Mouse (Mus musculus): ENCODE data around the gene Tnni3k. TPM values are rescaled to one million over a fixed set of nuclear protein-coding genes. Genes with fewer than 3 reads are reported as not detected.

Tnni3k gene
- polyA plus RNA-seq, 1 experiment = 0.05 TPM

DNA sequence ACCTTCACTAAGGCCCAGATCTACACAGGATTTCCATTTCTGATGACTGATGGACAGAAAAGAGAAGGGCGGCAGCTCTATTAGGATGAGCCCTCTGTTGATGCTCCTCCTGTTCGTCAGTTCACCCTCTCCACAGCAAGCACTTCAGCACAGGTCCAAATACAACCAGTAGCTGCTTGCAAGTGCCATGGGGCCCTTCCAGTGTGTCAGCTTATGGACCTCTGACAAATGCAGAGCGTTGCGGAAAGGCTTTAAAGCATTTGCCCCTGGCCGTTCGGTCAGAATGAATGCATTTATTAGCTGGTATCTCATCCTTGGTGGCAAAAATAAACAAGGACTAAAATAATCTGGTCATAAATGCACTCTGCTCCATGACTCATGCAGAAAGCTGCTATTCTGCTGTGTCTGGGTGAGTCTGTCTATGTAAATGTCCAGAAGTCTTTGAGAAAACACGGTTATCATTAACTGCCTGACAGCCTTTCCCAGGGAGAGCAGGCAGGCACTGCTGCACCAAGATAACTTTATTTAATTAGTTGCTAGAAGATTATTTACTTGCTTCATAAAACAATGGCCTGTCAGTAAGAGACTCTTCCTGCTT is 244.8 kb downstream of the Tnni3k start:
- H3K27ac ChIP-seq (ENCODE audit: insufficient read depth, low read depth, low read length) = no peak overlapping the region
- 58% methylated on average over 7 of the region's 7 CpGs for WGBS

DNA sequence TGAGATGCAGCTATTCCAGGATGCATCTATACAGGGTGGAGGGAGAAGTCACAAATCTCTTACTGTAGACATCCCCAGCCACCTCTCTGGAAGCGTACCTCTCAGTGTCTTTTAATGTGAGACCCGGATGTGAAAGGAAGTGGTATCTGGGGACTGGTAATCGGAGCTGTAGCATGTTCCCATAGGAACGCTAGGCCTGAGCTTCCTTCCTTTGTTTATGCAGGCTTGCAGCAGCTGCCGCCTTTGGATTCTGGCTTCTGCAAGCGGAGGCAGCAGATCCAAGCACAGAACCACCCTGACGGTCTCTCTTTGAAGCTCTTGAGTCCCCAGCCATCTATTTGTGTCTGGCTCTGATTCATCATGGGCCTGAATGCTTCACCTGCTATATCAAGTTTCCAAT is 248.6 kb downstream of the Tnni3k start:
- WGBS = 23% methylated on average over 7 of the region's 7 CpGs
- Histone ChIP-seq H3K4me3 (ENCODE audit: insufficient read depth, low read depth, low read length) (no peak overlapping the region), H3K27ac (ENCODE audit: insufficient read depth, low read depth, low read length) (no peak overlapping the region), H3K36me3 (ENCODE audit: control insufficient read depth, insufficient read depth, low read length) (no peaks in the 10 kb centered on the region), H3K27me3 (replicated peaks; ENCODE audit: control insufficient read depth, insufficient read depth, low read length) (no peaks in the 10 kb centered on the region), H3K4me1 (ENCODE audit: control insufficient read depth, insufficient read depth, low read length) (no peaks in the 10 kb centered on the region)
- no peak for DNase-seq
- TF ChIP-seq CTCF (conservative IDR thresholded peaks at IDR 0.05; ENCODE audit: insufficient read depth, insufficient read length, low read depth, low read length) = no peak
- no peak for TF ChIP-seq POLR2A (IDR thresholded peaks at IDR 0.05; ENCODE audit: low read depth, low read length)

More for the DNA sequence above, 244.8 kb downstream of the Tnni3k start:
- no peak for DNase-seq
- Histone ChIP-seq H3K36me3 (ENCODE audit: control insufficient read depth, insufficient read depth, low read length) (no peaks in the 10 kb centered on the region), H3K4me1 (ENCODE audit: control insufficient read depth, insufficient read depth, low read length) (no peaks in the 10 kb centered on the region), H3K27me3 (replicated peaks; ENCODE audit: control insufficient read depth, insufficient read depth, low read length) (no peaks in the 10 kb centered on the region), H3K4me3 (ENCODE audit: insufficient read depth, low read depth, low read length) (no peak overlapping the region)
- TF ChIP-seq CTCF (conservative IDR thresholded peaks at IDR 0.05; ENCODE audit: insufficient read depth, insufficient read length, low read depth, low read length) (no peak), POLR2A (IDR thresholded peaks at IDR 0.05; ENCODE audit: low read depth, low read length) (no peak)

DNA sequence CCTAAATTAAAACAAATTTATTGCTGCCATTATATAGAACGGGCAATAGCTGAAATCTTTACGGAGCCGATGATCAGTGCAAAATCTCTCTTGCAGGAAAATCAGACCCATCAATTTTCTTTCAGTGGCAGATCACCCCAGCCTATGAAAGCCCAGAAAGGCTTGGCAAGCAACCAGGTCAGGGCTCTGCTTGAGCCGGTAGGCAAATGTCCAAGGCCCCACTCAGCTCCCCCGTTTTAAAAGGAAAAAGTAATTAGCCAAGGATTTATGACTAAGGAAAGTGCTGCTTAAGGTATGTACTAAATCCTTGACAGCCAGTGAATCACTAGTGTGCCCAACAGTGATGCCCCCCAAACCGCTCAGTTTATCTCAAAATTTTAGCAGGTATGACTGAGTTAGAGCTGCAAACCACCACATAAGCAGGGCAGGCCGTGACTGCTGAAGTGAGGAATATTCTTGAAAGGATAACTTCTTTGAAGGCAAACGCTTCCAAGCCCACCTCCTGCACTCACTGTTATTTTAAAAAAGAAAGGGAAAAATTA is 254.2 kb downstream of the Tnni3k start:
- DNase-seq = peak; percentile 44
- TF ChIP-seq CTCF (conservative IDR thresholded peaks at IDR 0.05; ENCODE audit: insufficient read depth, insufficient read length, low read depth, low read length) = no peak
- Histone ChIP-seq H3K4me3 (ENCODE audit: insufficient read depth, low read depth, low read length) (no peak overlapping the region), H3K27me3 (replicated peaks; ENCODE audit: control insufficient read depth, insufficient read depth, low read length) (no peaks in the 10 kb centered on the region), H3K4me1 (ENCODE audit: control insufficient read depth, insufficient read depth, low read length) (no peaks in the 10 kb centered on the region), H3K36me3 (ENCODE audit: control insufficient read depth, insufficient read depth, low read length) (no peaks in the 10 kb centered on the region), H3K27ac (ENCODE audit: insufficient read depth, low read depth, low read length) (no peak overlapping the region)
- 24% methylated on average over 8 of the region's 8 CpGs for WGBS

DNA sequence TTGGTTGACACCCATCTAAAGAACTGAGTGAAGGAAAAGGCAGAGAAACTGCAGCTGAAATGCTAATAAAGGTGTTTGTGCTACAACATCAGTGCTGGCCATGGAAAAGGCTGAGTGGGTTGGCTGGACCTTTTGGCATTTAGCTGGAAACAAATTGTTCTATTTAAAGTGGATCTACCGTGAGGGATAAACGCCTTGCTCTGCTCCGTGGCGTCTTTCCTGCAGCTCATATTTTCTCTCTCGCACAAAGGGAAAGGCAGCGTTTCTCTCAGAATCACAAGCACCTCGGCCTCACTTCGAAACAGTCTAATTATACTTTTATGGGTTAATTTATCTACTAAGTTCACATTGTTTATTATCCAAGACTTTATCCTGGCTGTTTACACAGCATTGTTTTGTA is 254.8 kb downstream of the Tnni3k start:
- TF ChIP-seq POLR2A (IDR thresholded peaks at IDR 0.05; ENCODE audit: low read depth, low read length) (no peak), CTCF (conservative IDR thresholded peaks at IDR 0.05; ENCODE audit: insufficient read depth, insufficient read length, low read depth, low read length) (no peak)
- no peak overlapping the region for H3K4me3 ChIP-seq (ENCODE audit: insufficient read depth, low read depth, low read length)
- H3K27me3 ChIP-seq (replicated peaks; ENCODE audit: control insufficient read depth, insufficient read depth, low read length) = no peaks in the 10 kb centered on the region
- H3K4me1 ChIP-seq (ENCODE audit: control insufficient read depth, insufficient read depth, low read length) = no peaks in the 10 kb centered on the region
- 35% methylated on average over 8 of the region's 8 CpGs for WGBS
- DNase-seq = no peak
- H3K36me3 ChIP-seq (ENCODE audit: control insufficient read depth, insufficient read depth, low read length) = no peaks in the 10 kb centered on the region
- no peak overlapping the region for H3K27ac ChIP-seq (ENCODE audit: insufficient read depth, low read depth, low read length)

DNA sequence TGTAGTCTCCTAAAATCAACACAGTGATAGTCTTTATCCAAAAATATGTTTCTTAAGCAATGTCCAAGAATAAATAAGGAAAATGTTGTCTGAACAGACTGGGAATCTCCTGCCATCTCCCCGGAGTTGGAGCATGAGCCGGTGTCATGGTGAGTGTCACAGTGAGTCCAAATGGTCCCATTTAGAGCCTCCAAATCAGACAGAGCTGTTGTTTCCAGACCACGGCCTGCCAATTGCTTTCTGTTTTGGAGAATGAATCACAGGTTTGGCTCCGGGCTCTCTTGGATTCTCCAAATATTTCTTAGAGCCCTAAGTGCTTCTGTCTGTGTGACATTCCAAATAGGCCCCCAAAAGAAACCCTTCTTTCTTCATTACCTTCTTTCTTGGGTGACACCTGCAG is 256.4 kb downstream of the Tnni3k start:
- TF ChIP-seq CTCF (conservative IDR thresholded peaks at IDR 0.05; ENCODE audit: insufficient read depth, insufficient read length, low read depth, low read length) = no peak
- 88% methylated on average over 4 of the region's 4 CpGs for WGBS
- no peaks in the 10 kb centered on the region for H3K4me1 ChIP-seq (ENCODE audit: control insufficient read depth, insufficient read depth, low read length)
- H3K36me3 ChIP-seq (ENCODE audit: control insufficient read depth, insufficient read depth, low read length) = no peaks in the 10 kb centered on the region
- H3K27ac ChIP-seq (ENCODE audit: insufficient read depth, low read depth, low read length) = no peak overlapping the region
- DNase-seq = no peak
- no peaks in the 10 kb centered on the region for H3K27me3 ChIP-seq (replicated peaks; ENCODE audit: control insufficient read depth, insufficient read depth, low read length)
- no peak overlapping the region for H3K4me3 ChIP-seq (ENCODE audit: insufficient read depth, low read depth, low read length)

DNA sequence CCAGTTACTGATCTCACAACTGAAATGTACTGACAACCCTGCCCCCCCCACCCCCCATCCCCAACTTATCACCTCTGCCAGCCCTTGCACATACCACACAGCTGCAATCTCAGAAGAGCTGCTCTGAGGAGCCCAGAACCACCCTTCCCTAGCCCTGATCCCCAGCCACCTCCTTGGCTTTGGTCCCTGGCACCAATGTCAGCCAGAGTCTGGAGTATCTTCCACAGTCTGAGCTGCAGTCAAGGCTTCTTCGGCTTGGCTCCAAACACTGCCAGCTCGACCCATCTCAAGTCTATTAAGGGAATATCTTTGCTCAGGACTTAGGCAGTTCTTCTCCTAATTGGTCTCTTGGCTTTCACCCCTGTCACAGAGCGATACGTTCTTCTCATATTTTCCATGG is 261.6 kb downstream of the Tnni3k start:
- DNase-seq = no peak

DNA sequence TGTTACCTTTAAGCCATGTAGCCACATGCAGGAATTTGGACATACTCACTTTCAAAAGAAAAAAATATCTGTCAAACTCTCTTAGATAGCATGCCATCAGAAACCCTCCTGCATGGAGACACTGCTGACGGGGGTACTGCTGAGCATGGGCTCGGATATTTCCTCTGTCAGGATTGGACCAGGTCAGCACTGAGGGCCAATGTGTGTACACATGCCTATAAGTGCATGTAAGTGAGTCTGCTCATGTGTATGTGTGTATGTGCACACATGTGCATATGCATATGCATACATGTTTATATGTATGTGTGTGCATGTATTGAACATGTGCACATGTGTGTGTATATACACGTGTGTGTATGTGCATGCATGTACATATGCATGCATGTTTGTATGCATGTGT is 267.6 kb downstream of the Tnni3k start:
- H3K36me3 ChIP-seq (ENCODE audit: control insufficient read depth, insufficient read depth, low read length) = no peaks in the 10 kb centered on the region
- no peak overlapping the region for H3K27ac ChIP-seq (ENCODE audit: insufficient read depth, low read depth, low read length)
- no peak for TF ChIP-seq POLR2A (IDR thresholded peaks at IDR 0.05; ENCODE audit: low read depth, low read length)
- no peak for TF ChIP-seq CTCF (conservative IDR thresholded peaks at IDR 0.05; ENCODE audit: insufficient read depth, insufficient read length, low read depth, low read length)
- 85% methylated on average over 3 of the region's 3 CpGs for WGBS
- H3K4me1 ChIP-seq (ENCODE audit: control insufficient read depth, insufficient read depth, low read length) = no peaks in the 10 kb centered on the region
- no peak for DNase-seq
- H3K27me3 ChIP-seq (replicated peaks; ENCODE audit: control insufficient read depth, insufficient read depth, low read length) = no peaks in the 10 kb centered on the region; the same call in 1 of the 2 replicates
- H3K4me3 ChIP-seq (ENCODE audit: insufficient read depth, low read depth, low read length) = no peak overlapping the region

More for the DNA sequence above, 261.6 kb downstream of the Tnni3k start:
- 83% methylated on average over 4 of the region's 4 CpGs for WGBS
- Histone ChIP-seq H3K36me3 (ENCODE audit: control insufficient read depth, insufficient read depth, low read length) (no peaks in the 10 kb centered on the region), H3K4me1 (ENCODE audit: control insufficient read depth, insufficient read depth, low read length) (no peaks in the 10 kb centered on the region), H3K27me3 (replicated peaks; ENCODE audit: control insufficient read depth, insufficient read depth, low read length) (no peaks in the 10 kb centered on the region), H3K4me3 (ENCODE audit: insufficient read depth, low read depth, low read length) (no peak overlapping the region), H3K27ac (ENCODE audit: insufficient read depth, low read depth, low read length) (no peak overlapping the region)
- TF ChIP-seq POLR2A (IDR thresholded peaks at IDR 0.05; ENCODE audit: low read depth, low read length) = no peak
- no peak for TF ChIP-seq CTCF (conservative IDR thresholded peaks at IDR 0.05; ENCODE audit: insufficient read depth, insufficient read length, low read depth, low read length)
